Mouse (Mus musculus): ENCODE data around the gene Zfp831. TPM values are rescaled to one million over a fixed set of nuclear protein-coding genes. Genes with fewer than 3 reads are reported as not detected.

The Zfp831 gene
- polyA plus RNA-seq, 1 experiment from 2014 or later = not detected

DNA sequence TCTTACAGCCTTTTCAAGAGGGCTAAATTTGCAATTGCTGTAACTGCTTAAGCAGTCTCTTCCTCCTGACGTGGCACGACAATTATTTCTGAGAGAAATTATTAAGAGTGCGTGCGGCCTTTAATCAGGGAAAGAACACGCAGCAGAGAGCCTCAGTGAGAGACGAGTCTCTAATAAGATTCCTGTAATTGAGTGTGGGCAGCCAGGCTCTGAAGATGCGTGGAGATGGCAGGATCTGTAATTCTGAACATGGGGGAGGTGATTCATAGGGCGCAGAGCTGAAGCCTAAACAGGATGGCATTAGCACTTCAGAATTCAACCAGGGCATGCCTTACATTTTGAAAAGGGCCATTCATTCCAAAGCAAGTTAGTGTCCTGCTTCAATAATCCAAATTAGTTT lies 58.0 kb downstream of the Zfp831 start:
- Histone ChIP-seq H3K4me3 (ENCODE audit: low read depth, low read length) (no peak overlapping the region), H3K36me3 (ENCODE audit: control insufficient read depth, insufficient read depth, low read length) (no peaks in the 10 kb centered on the region), H3K4me2 (ENCODE audit: low read length) (no peak overlapping the region), H3K4me1 (ENCODE audit: control insufficient read depth, insufficient read depth, low read length) (no peaks in the 10 kb centered on the region; the same call in 1 of the 2 replicates), H3K9me3 (replicated peaks; ENCODE audit: control insufficient read depth, low read length, poor library complexity, severe bottlenecking) (no peaks in the 10 kb centered on the region), H3K27ac (ENCODE audit: low read length) (no peak overlapping the region), H3K9ac (ENCODE audit: low read depth, low read length) (no peak overlapping the region), H3K27me3 (ENCODE audit: control insufficient read depth, insufficient read depth, low read depth, low read length) (no peaks in the 10 kb centered on the region)
- 39% methylated on average over 8 of the region's 8 CpGs for WGBS
- peak; percentile 67 for ATAC-seq

DNA sequence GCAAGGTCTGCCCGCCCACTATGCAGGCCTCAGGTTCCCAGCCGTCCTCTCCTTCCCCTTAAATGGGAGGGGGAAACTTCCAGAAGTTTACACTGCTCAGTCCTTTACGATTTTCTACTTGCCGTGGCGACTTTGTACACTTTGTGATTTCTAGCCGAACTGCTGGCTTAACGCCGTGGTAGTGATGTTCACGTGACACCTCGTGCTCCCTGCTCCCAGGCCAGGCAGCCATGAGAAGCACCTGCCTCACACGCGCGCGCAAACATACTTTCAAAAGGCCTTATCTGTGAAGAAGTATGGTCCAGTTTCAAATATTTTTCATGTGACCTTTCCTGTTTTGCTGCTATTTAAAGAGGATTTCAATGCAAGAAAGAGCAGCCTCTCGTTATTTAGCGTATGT lies 63.8 kb downstream of the Zfp831 start:
- WGBS = 90% methylated on average over 16 of the region's 16 CpGs
- no peak overlapping the region for H3K4me2 ChIP-seq (ENCODE audit: low read length)
- no peak overlapping the region for H3K4me3 ChIP-seq (ENCODE audit: low read depth, low read length)
- no peaks in the 10 kb centered on the region for H3K9me3 ChIP-seq (replicated peaks; ENCODE audit: control insufficient read depth, low read length, poor library complexity, severe bottlenecking)
- H3K9ac ChIP-seq (ENCODE audit: low read depth, low read length) = no peak overlapping the region
- no peaks in the 10 kb centered on the region for H3K36me3 ChIP-seq (ENCODE audit: control insufficient read depth, insufficient read depth, low read length)
- H3K27me3 ChIP-seq (ENCODE audit: control insufficient read depth, insufficient read depth, low read depth, low read length) = no peaks in the 10 kb centered on the region
- ATAC-seq = no peak
- no peaks in the 10 kb centered on the region for H3K4me1 ChIP-seq (ENCODE audit: control insufficient read depth, insufficient read depth, low read length)
- H3K27ac ChIP-seq (ENCODE audit: low read length) = no peak overlapping the region

DNA sequence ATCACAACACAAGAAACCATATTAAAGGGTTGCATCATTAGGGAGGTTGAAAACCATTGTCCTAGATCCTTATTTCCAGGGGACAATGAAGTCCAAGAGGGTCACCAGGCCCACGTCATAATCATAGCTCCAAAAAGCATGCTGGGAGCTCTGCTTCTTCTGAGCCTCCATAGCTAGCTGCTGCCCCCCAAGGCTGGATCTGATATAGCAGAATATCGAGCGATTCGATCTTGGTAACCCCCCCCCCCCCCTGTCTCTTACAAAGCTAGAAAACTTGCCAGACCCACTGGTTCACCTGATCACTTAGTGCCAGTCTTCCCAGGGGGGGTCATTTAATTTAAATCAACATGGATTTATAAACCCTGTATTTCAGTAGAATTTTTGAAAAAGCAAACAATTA lies 65.3 kb downstream of the Zfp831 start:
- Histone ChIP-seq H3K27me3 (ENCODE audit: control insufficient read depth, insufficient read depth, low read depth, low read length) (no peaks in the 10 kb centered on the region), H3K4me2 (ENCODE audit: low read length) (no peak overlapping the region), H3K4me1 (ENCODE audit: control insufficient read depth, insufficient read depth, low read length) (no peaks in the 10 kb centered on the region), H3K27ac (ENCODE audit: low read length) (no peak overlapping the region), H3K36me3 (ENCODE audit: control insufficient read depth, insufficient read depth, low read length) (no peaks in the 10 kb centered on the region), H3K9ac (ENCODE audit: low read depth, low read length) (no peak overlapping the region), H3K4me3 (ENCODE audit: low read depth, low read length) (no peak overlapping the region), H3K9me3 (replicated peaks; ENCODE audit: control insufficient read depth, low read length, poor library complexity, severe bottlenecking) (no peaks in the 10 kb centered on the region)
- no peak for ATAC-seq
- WGBS = 71% methylated on average over 4 of the region's 4 CpGs

DNA sequence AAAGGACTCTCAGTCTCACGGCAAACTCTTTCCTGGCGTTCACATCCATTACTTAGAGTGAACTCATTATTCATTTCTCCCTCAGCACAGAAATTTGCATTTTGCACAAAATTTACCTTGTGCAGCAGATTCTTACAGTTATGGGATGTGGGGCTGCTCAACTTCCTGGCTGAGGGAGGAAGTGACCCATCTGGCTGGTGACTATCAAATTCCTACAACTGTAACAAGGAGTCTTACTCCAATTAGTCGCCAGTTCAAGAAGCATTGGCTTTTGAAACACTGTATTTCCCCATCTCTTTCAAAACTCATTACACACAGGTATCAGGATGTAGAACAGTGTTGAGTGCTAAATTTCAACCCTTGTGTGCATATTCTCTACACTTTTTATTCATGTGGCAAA lies 66.9 kb downstream of the Zfp831 start:
- no peaks in the 10 kb centered on the region for H3K9me3 ChIP-seq (replicated peaks; ENCODE audit: control insufficient read depth, low read length, poor library complexity, severe bottlenecking)
- no peaks in the 10 kb centered on the region for H3K4me1 ChIP-seq (ENCODE audit: control insufficient read depth, insufficient read depth, low read length)
- WGBS = 79% methylated on average over 3 of the region's 3 CpGs
- no peak overlapping the region for H3K4me3 ChIP-seq (ENCODE audit: low read depth, low read length)
- ATAC-seq = no peak
- H3K4me2 ChIP-seq (ENCODE audit: low read length) = no peak overlapping the region
- H3K36me3 ChIP-seq (ENCODE audit: control insufficient read depth, insufficient read depth, low read length) = no peaks in the 10 kb centered on the region
- H3K9ac ChIP-seq (ENCODE audit: low read depth, low read length) = no peak overlapping the region
- H3K27ac ChIP-seq (ENCODE audit: low read length) = no peak overlapping the region
- no peaks in the 10 kb centered on the region for H3K27me3 ChIP-seq (ENCODE audit: control insufficient read depth, insufficient read depth, low read depth, low read length)

DNA sequence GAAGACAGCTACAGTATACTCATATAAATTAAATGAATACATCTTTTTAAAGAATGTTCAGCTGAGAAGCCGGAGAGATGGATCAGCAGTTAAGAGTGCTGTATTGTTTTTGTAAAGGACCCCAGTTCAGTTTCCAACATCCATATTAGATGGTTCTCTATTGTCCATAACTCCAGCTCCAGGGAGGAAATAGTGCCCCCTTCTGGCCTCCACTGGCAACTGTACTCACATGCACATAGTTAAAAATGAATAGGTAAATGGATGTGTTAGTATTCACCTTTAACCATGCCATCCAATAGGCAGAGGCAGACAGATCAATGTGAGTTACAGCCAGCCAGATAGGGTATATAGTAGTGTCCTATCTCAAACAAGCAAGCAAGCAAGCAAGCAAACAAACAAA lies 68.7 kb downstream of the Zfp831 start:
- Histone ChIP-seq H3K36me3 (ENCODE audit: control insufficient read depth, insufficient read depth, low read length) (no peaks in the 10 kb centered on the region), H3K27me3 (ENCODE audit: control insufficient read depth, insufficient read depth, low read depth, low read length) (no peaks in the 10 kb centered on the region), H3K9ac (ENCODE audit: low read depth, low read length) (no peak overlapping the region), H3K27ac (ENCODE audit: low read length) (no peak overlapping the region), H3K9me3 (replicated peaks; ENCODE audit: control insufficient read depth, low read length, poor library complexity, severe bottlenecking) (no peaks in the 10 kb centered on the region), H3K4me2 (ENCODE audit: low read length) (no peak overlapping the region), H3K4me1 (ENCODE audit: control insufficient read depth, insufficient read depth, low read length) (no peaks in the 10 kb centered on the region), H3K4me3 (ENCODE audit: low read depth, low read length) (no peak overlapping the region)
- WGBS = 95% methylated on average over 1 of the region's 1 CpGs
- no peak for ATAC-seq

DNA sequence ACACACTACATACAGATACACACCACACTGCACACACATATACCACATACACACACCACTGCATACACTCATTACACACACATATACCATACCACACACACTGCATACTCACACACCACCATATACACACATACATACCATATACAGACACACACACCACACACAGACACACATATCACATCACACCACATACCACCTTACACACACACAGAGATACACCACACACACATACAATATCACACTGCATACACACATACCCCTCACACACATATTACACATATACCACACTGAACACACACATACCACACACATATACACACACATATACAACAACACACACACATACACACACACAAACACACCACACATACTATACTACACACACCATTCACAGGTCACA lies 72.6 kb downstream of the Zfp831 start:
- Histone ChIP-seq H3K9me3 (replicated peaks; ENCODE audit: control insufficient read depth, low read length, poor library complexity, severe bottlenecking) (no peaks in the 10 kb centered on the region), H3K4me1 (ENCODE audit: control insufficient read depth, insufficient read depth, low read length) (no peaks in the 10 kb centered on the region), H3K27ac (ENCODE audit: low read length) (no peak overlapping the region), H3K36me3 (ENCODE audit: control insufficient read depth, insufficient read depth, low read length) (no peaks in the 10 kb centered on the region), H3K27me3 (ENCODE audit: control insufficient read depth, insufficient read depth, low read depth, low read length) (no peaks in the 10 kb centered on the region), H3K4me2 (ENCODE audit: low read length) (no peak overlapping the region), H3K9ac (ENCODE audit: low read depth, low read length) (no peak overlapping the region), H3K4me3 (ENCODE audit: low read depth, low read length) (no peak overlapping the region)
- no peak for ATAC-seq

DNA sequence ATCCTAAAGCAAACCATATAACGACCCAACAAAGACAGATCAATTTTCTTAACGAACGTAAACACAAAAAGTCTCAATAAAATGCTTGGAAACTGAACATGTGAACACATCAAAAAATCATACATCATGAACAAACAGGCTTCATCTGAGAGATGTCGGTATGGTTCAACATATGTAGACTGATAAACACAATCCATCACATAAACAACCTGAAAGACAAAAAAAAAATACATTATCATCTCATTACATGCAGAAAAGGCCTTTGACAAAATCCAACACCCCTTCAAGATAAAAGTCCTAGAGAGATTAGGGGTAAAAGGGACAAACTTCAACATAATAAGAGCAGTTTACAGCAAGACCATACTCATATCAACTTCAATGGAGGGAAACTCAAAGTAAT lies 74.5 kb downstream of the Zfp831 start:
- Histone ChIP-seq H3K4me2 (ENCODE audit: low read length) (no peak overlapping the region), H3K9ac (ENCODE audit: low read depth, low read length) (no peak overlapping the region), H3K27ac (ENCODE audit: low read length) (no peak overlapping the region), H3K36me3 (ENCODE audit: control insufficient read depth, insufficient read depth, low read length) (no peaks in the 10 kb centered on the region), H3K27me3 (ENCODE audit: control insufficient read depth, insufficient read depth, low read depth, low read length) (no peaks in the 10 kb centered on the region), H3K9me3 (replicated peaks; ENCODE audit: control insufficient read depth, low read length, poor library complexity, severe bottlenecking) (no peaks in the 10 kb centered on the region), H3K4me1 (ENCODE audit: control insufficient read depth, insufficient read depth, low read length) (no peaks in the 10 kb centered on the region), H3K4me3 (ENCODE audit: low read depth, low read length) (no peak overlapping the region)
- no peak for ATAC-seq
- 94% methylated on average over 4 of the region's 4 CpGs for WGBS

DNA sequence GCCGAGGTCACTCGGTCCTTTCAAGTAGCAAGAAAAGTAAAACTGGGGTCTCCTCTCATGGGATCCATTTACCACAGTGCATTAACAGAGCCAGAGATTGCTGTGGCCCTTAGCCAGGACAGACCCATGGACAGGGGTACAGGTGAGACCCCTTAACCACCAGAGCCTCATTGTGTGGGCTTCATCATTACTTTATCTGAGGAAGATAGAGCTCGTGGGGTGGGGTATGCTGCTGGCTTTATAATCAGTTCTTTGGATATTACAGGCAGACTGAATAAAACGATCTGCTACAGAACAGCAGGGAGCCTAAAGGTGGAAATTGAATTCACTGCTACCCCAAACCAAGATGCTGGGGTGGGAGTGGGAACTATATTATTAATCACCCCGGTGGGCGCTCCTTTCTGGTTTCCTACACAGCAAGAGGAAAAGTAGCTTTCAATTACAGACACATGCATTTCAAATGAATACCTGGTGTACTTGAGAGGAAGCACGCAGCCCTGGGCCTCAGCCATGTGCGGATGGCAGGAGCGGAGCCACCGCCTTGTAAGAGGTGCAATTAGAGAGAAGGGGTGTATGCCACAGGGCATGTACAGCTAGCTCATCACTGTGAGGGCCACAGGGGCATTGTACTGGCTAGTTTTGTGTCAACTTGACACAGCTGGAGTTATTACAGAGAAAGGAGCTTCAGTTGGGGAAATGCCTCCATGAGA lies 83.9 kb downstream of the Zfp831 start:
- ATAC-seq = peak; percentile 31; the same call in 1 of the 2 replicates
- H3K27me3 ChIP-seq (ENCODE audit: control insufficient read depth, insufficient read depth, low read depth, low read length) = no peaks in the 10 kb centered on the region
- H3K9me3 ChIP-seq (replicated peaks; ENCODE audit: control insufficient read depth, low read length, poor library complexity, severe bottlenecking) = no peaks in the 10 kb centered on the region
- peaks cover 7% of the 10 kb centered on the region; the same call in 1 of the 2 replicates for H3K4me1 ChIP-seq (ENCODE audit: control insufficient read depth, insufficient read depth, low read length)
- no peaks in the 10 kb centered on the region for H3K36me3 ChIP-seq (ENCODE audit: control insufficient read depth, insufficient read depth, low read length)
- no peak overlapping the region for H3K27ac ChIP-seq (ENCODE audit: low read length)
- H3K9ac ChIP-seq (ENCODE audit: low read depth, low read length) = no peak overlapping the region
- H3K4me3 ChIP-seq (ENCODE audit: low read depth, low read length) = no peak overlapping the region
- no peak overlapping the region for H3K4me2 ChIP-seq (ENCODE audit: low read length)
- 61% methylated on average over 10 of the region's 10 CpGs for WGBS

DNA sequence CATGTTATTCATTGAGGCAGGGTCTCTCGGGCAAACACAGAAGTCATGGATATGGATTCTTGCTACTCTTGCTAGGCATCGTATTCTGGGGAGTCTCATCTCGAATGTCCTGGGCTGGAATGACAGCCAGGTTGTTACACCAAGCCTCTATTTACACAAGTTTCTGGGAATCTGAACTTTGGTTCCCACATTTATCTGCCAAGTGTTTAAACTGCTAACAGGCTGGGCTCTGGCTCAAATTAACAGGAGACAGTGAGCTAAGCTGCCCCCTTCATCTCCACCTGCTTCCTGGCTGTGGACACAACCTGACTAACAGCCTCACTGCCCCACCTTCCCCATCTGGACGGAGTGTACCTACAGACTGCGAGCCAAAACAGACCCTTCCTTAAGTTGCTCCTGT lies 88.6 kb downstream of the Zfp831 start:
- Histone ChIP-seq H3K4me1 (ENCODE audit: control insufficient read depth, insufficient read depth, low read length) (peaks cover 2% of the 10 kb centered on the region; the same call in 1 of the 2 replicates), H3K9ac (ENCODE audit: low read depth, low read length) (no peak overlapping the region), H3K4me3 (ENCODE audit: low read depth, low read length) (no peak overlapping the region), H3K27me3 (ENCODE audit: control insufficient read depth, insufficient read depth, low read depth, low read length) (no peaks in the 10 kb centered on the region), H3K27ac (ENCODE audit: low read length) (no peak overlapping the region), H3K36me3 (ENCODE audit: control insufficient read depth, insufficient read depth, low read length) (no peaks in the 10 kb centered on the region), H3K9me3 (replicated peaks; ENCODE audit: control insufficient read depth, low read length, poor library complexity, severe bottlenecking) (no peaks in the 10 kb centered on the region), H3K4me2 (ENCODE audit: low read length) (no peak overlapping the region)
- no peak for ATAC-seq
- WGBS = 94% methylated on average over 5 of the region's 5 CpGs

Measured in midbrain, embryonic 16.5 days (tissue).